Mouse (Mus musculus) G1E (cell line): ENCODE data around the gene Htr2b. TPM values are rescaled to one million over a fixed set of nuclear protein-coding genes. Genes with fewer than 3 reads are reported as not detected.
A peak's percentile ranks its signal among the peaks of the same experiment; 100 is the strongest.

Experiments
- ATAC-seq: 2 replicates; pipeline ENCODE4 v1.8.0; 2016; ENCODE audit warnings: mild to moderate bottlenecking; ENCODE audit not compliant: insufficient number of reproducible peaks, poor library complexity, low FRiP score, severe bottlenecking; ENCODE audit errors: extremely low read depth
- DNase-seq: peaks from one replicate; pipeline ENCODE4 v3.0.0; 2012; ENCODE audit warnings: low spot score
- H3K27me3 ChIP-seq: 2 replicates; pipeline ENCODE4 v1.6.1; 2012; ENCODE audit warnings: mild to moderate bottlenecking, low read length, inconsistent platforms; ENCODE audit not compliant: insufficient read depth
- H3K36me3 ChIP-seq: replicated peaks from 2 replicates; pipeline ENCODE3; 2012; ENCODE audit warnings: mild to moderate bottlenecking, inconsistent platforms
- H3K4me1 ChIP-seq: 2 replicates; pipeline ENCODE4 v1.6.1; 2012; ENCODE audit warnings: low read depth, low read length, inconsistent platforms, mixed read lengths; ENCODE audit not compliant: insufficient read depth
- H3K4me3 ChIP-seq: 2 replicates; pipeline ENCODE4 v1.5.1; 2012; ENCODE audit warnings: low read depth, mild to moderate bottlenecking, inconsistent platforms, low read length, moderate library complexity, mixed read lengths
- H3K9me3 ChIP-seq: replicated peaks from 2 replicates; pipeline ENCODE4 v1.6.1; 2012; ENCODE audit warnings: inconsistent platforms
- CTCF ChIP-seq: IDR thresholded peaks from 2 replicates; pipeline ENCODE4 v1.5.1; 2012; ENCODE audit warnings: low read depth, low read length, inconsistent platforms, mixed read lengths
- GATA1 ChIP-seq: IDR thresholded peaks from 2 replicates; pipeline ENCODE4 v1.6.1; 2012; ENCODE audit warnings: borderline replicate concordance, low read length, inconsistent platforms, mixed read lengths
- GATA2 ChIP-seq: IDR thresholded peaks from 2 replicates; pipeline ENCODE4 v1.6.1; 2012; ENCODE audit warnings: low read depth, low read length, inconsistent platforms, borderline replicate concordance
- POLR2AphosphoS5 ChIP-seq: IDR thresholded peaks from 2 replicates; pipeline ENCODE4 v1.6.1; 2012; ENCODE audit warnings: low read depth, low read length, inconsistent platforms; ENCODE audit not compliant: insufficient replicate concordance
- TAL1 ChIP-seq: conservative IDR thresholded peaks from 2 replicates; pipeline ENCODE4 v1.6.1; 2012; ENCODE audit warnings: low read depth, low read length, inconsistent platforms, mixed read lengths
- polyA plus RNA-seq: library from polyadenylated mRNA; stranded (reverse); fragments of >175 nt; gene quantifications from 2 replicates; pipeline ENCODE4 v1.2.3, GENCODE M21; 2012
- total RNA-seq, 2 experiments: library from RNA; stranded (forward) in 1 of 2; stranded (reverse) in 1 of 2; fragments of 200-1000 nt in 1 of 2; fragments of >200 nt in 1 of 2; fragmentation: Nextera tagmentation in 1 of 2; gene quantifications; 2 replicates each; pipeline ENCODE4 v1.2.3; 2014 to 2017

Gene Htr2b
- total RNA-seq (2014; fragmentation: Nextera tagmentation) (not detected in 2 replicates), total RNA-seq (2017) (0.11 and 0.12 TPM in 2 replicates), polyA plus RNA-seq (not detected in 2 replicates)

DNA sequence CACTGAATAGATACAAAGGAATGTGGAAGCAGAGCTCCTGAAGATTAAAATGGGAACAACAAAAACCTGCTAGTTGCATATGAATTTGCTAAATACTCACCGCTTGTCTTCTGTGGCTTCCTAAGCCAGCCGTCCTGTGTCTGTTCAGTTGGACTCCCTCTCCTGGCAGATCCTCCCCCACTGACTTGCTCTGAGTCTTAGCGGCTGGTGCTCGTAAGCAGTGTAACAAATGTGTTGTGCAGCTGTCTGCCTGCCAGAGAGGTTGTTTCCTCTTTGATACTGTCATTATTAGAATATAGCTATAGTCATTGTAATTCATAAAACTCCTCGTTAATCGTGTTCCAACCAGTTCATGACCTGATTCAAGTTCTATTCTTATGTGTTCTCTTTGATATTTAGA lies at the start of gene Htr2b:
Gene Htr2b (minus strand): TSS at position 192 of the 400 bp plus-strand sequence.
- no peak for DNase-seq
- Histone ChIP-seq H3K4me3 (no peak within 1 kb of the TSS), H3K27me3 (no peaks in the 10 kb centered on the region), H3K36me3 (peaks cover 62% of the 10 kb centered on the region), H3K4me1 (peaks cover 2% of the 10 kb centered on the region; the same call in 1 of the 2 replicates), H3K9me3 (no peaks in the 10 kb centered on the region)
- TF ChIP-seq TAL1 (no peak), GATA2 (no peak), CTCF (no peak), GATA1 (no peak), POLR2AphosphoS5 (no peak)
- ATAC-seq, result no peak

DNA sequence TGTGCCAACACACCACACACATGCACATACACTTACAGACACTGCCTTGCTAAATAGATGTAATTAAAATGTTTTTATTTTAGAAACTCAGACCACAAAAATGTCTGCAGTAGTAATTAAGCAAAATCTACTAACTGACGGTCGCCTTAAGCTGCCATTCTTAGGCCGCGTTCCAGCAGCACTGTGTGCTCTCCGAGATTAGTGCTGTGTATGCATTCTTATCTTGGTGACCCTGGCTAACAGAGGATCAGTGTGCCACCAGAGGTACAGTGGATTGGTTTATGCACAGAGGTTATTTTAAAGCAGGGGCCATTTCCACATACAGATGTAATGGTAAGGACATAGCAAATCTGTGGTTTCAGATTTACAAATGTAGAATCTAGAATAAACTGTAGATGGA lies 49.3 kb upstream of the Htr2b start:
- no peak for TF ChIP-seq POLR2AphosphoS5
- TF ChIP-seq TAL1, result no peak
- TF ChIP-seq GATA2, result no peak
- peaks cover 80% of the 10 kb centered on the region for H3K36me3 ChIP-seq
- no peak overlapping the region for H3K4me3 ChIP-seq
- H3K4me1 ChIP-seq, result no peaks in the 10 kb centered on the region; the same call in 1 of the 2 replicates
- no peaks in the 10 kb centered on the region for H3K27me3 ChIP-seq
- no peaks in the 10 kb centered on the region for H3K9me3 ChIP-seq
- DNase-seq (no peak), ATAC-seq (no peak)

DNA sequence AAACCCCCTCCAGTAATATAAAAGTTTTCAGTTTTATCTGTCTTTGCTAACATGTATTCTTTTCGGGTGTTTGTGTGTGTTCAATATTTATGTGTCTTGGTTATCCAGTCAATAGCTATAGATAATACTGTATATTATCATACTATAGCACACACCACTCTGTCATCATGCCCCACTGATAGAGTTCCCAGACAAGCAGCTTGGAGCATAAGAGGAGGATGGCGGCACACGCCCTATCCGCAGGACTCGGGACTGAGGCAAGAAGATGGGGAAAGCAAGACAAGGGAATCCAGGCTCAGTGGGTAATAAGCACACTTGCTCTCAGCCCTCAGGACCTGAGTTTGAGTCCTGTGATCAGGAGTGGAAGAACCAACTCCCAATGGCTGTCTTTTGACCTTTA lies 48.7 kb upstream of the Htr2b start:
- TF ChIP-seq GATA1 (no peak), CTCF (no peak), POLR2AphosphoS5 (no peak), GATA2 (no peak), TAL1 (no peak)
- peaks cover 83% of the 10 kb centered on the region for H3K36me3 ChIP-seq
- ATAC-seq (no peak), DNase-seq (no peak)
- H3K4me1 ChIP-seq, result peaks cover 5% of the 10 kb centered on the region
- no peaks in the 10 kb centered on the region for H3K9me3 ChIP-seq
- no peaks in the 10 kb centered on the region for H3K27me3 ChIP-seq
- H3K4me3 ChIP-seq, result no peak overlapping the region

DNA sequence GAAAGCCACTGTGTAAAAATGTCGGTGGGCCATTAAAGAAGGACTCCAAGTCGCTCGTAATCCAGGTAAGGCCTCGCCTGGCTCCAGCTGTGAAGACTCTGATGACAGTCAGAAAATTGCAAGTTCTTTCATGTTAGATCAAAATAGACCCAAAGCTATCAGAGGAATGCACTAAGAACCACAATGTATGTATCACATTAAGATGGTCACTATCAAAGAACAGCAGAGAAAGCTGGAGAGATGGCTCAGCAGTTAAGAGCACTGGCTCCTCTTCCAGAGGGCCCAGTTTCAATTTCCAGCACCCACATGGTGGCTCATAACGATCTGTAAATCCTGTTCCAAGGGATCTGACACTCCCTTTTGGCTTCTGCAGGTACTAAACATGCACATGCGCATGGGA lies 48.3 kb upstream of the Htr2b start:
- Histone ChIP-seq H3K27me3 (no peaks in the 10 kb centered on the region), H3K9me3 (no peaks in the 10 kb centered on the region), H3K4me1 (peaks cover 9% of the 10 kb centered on the region), H3K4me3 (no peak overlapping the region), H3K36me3 (peaks cover 79% of the 10 kb centered on the region)
- DNase-seq (no peak), ATAC-seq (no peak)
- no peak for TF ChIP-seq GATA1
- TF ChIP-seq GATA2, result no peak
- no peak for TF ChIP-seq POLR2AphosphoS5
- TF ChIP-seq TAL1, result no peak
- no peak for TF ChIP-seq CTCF

DNA sequence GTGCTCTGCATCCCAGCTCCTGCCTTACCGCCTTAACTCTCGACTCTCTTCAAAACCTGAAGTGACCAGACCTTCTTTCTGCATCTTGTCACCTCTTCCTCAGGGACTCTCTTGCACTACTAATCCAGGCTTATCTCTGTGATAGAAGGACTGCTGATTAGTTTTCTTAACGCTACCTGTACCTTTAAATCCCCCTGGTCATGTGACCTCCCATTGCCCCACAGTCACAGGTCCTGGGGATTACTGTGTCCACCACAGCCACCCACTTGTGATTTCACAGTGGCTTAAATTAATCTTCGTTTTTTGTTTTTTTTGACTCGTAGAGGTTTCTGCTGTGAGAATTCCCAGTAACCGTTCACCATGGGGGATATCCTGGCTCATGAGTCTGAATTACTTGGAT lies 44.8 kb upstream of the Htr2b start:
- no peak for TF ChIP-seq GATA2
- TF ChIP-seq CTCF, result no peak
- no peak for TF ChIP-seq POLR2AphosphoS5
- no peak for TF ChIP-seq GATA1
- TF ChIP-seq TAL1, result no peak
- ATAC-seq, result no peak
- Histone ChIP-seq H3K27me3 (no peaks in the 10 kb centered on the region), H3K9me3 (no peaks in the 10 kb centered on the region), H3K36me3 (peaks cover 52% of the 10 kb centered on the region), H3K4me3 (no peak overlapping the region), H3K4me1 (peaks cover 21% of the 10 kb centered on the region)
- no peak for DNase-seq

DNA sequence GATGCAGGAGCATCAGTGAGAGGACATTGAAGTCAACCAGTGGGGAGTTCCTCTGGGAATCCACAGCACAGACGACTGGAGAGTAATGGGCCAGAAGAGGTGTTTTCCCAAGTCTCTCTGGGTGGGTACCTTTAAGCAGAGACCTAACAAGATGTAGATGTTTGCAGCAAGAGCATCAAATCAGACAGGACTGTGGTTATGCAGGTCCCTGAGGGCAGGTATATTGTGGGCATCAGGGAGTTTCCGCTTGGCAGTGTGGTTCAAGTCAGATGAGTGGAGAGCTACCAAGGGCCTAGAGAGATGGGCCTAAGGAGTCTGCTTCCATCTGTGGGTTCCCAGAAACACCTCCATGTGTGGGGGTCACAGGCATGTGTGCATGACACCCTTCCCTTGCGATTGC lies 44.3 kb upstream of the Htr2b start:
- no peaks in the 10 kb centered on the region for H3K9me3 ChIP-seq
- no peaks in the 10 kb centered on the region for H3K27me3 ChIP-seq
- DNase-seq (no peak), ATAC-seq (no peak)
- H3K4me3 ChIP-seq, result no peak overlapping the region
- TF ChIP-seq CTCF (no peak), GATA2 (no peak), TAL1 (no peak), GATA1 (no peak), POLR2AphosphoS5 (no peak)
- H3K4me1 ChIP-seq, result peaks cover 21% of the 10 kb centered on the region
- peaks cover 47% of the 10 kb centered on the region for H3K36me3 ChIP-seq

DNA sequence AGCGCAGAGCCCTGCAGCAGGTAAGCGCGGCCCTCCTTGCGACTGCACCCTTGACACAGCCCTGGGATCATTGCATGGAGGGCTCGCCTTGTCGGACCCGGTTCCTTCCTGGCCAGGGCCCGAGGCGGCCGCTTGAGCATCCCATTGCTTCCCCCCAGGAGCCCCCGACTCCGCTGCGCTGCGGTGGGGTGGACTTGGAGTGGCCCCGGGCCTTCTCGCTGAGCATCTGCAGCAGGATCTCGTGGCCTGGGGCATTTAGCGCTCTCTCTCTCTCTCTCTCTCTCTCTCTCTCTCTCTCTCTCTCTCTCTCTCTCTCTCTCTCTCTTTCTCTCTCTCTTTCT lies 43.0 kb upstream of the Htr2b start:
- DNase-seq (no peak), ATAC-seq (no peak)
- Histone ChIP-seq H3K4me1 (peaks cover 21% of the 10 kb centered on the region), H3K36me3 (peaks cover 34% of the 10 kb centered on the region), H3K27me3 (no peaks in the 10 kb centered on the region), H3K4me3 (peak overlapping the region; percentile 78), H3K9me3 (no peaks in the 10 kb centered on the region)
- TF ChIP-seq CTCF, result no peak
- no peak for TF ChIP-seq POLR2AphosphoS5
- no peak for TF ChIP-seq GATA2
- TF ChIP-seq TAL1, result no peak
- TF ChIP-seq GATA1, result no peak
